Mouse (Mus musculus) MEL (cell line): ENCODE data around the gene Gm20388. TPM values are rescaled to one million over a fixed set of nuclear protein-coding genes. Genes with fewer than 3 reads are reported as not detected.

Experiments used
- DNase-seq: peaks from one replicate; pipeline ENCODE4 v3.0.0; 2011; ENCODE audit warnings: low read depth, low spot score
- H3K27ac ChIP-seq: 2 replicates; pipeline ENCODE4 v1.5.1; 2012; ENCODE audit warnings: low read depth, mild to moderate bottlenecking, control low read depth, low read length, moderate library complexity; ENCODE audit not compliant: control insufficient read depth
- H3K27me3 ChIP-seq, 2 experiments: fragments of 150-350 bp in 1 of 2; sonication (generic) in 1 of 2; 2 replicates each; pipeline ENCODE4 v1.6.1; 2012; ENCODE audit warnings: low read length in 2 of 2, mild to moderate bottlenecking in 2 of 2, improper control_type of control experiment in 1 of 2, moderate library complexity in 1 of 2; ENCODE audit not compliant: insufficient read depth in 2 of 2, control insufficient read depth in 1 of 2
- H3K36me3 ChIP-seq, 2 experiments: 2 replicates each; pipeline ENCODE4 v1.6.1; 2012 to 2014; ENCODE audit warnings: low read length in 2 of 2, improper control_type of control experiment in 1 of 2, inconsistent platforms in 1 of 2, mild to moderate bottlenecking in 1 of 2; ENCODE audit not compliant: insufficient read depth in 2 of 2, control insufficient read depth in 1 of 2
- H3K4me1 ChIP-seq, 2 experiments: fragments of 150-350 bp in 1 of 2; sonication (generic) in 1 of 2; 2 replicates each; pipeline ENCODE4 v1.6.1; 2012; ENCODE audit warnings: low read length in 2 of 2, improper control_type of control experiment in 1 of 2, mild to moderate bottlenecking in 1 of 2; ENCODE audit not compliant: insufficient read depth in 2 of 2, control insufficient read depth in 1 of 2
- H3K4me3 ChIP-seq, 2 experiments: fragments of 150-350 bp in 1 of 2; sonication (generic) in 1 of 2; 2 replicates each; pipeline ENCODE4 v1.5.1; 2012; ENCODE audit warnings: low read depth in 2 of 2, low read length in 2 of 2, mild to moderate bottlenecking in 2 of 2, moderate library complexity in 2 of 2, control low read depth in 1 of 2, improper control_type of control experiment in 1 of 2; ENCODE audit not compliant: control insufficient read depth in 1 of 2, insufficient read depth in 1 of 2
- H3K79me2 ChIP-seq: 2 replicates; pipeline ENCODE4 v1.6.1; 2012; ENCODE audit warnings: mild to moderate bottlenecking, low read length, moderate library complexity; ENCODE audit not compliant: control insufficient read depth, poor library complexity, insufficient read depth
- H3K9ac ChIP-seq: 2 replicates; pipeline ENCODE4 v1.6.1; 2012; ENCODE audit warnings: low read depth, mild to moderate bottlenecking, control low read depth, low read length, moderate library complexity; ENCODE audit not compliant: control insufficient read depth, poor library complexity, severe bottlenecking
- H3K9me3 ChIP-seq: fragments of 150-350 bp; sonication (generic); replicated peaks from 2 replicates; pipeline ENCODE4 v1.6.1; 2012; ENCODE audit warnings: mild to moderate bottlenecking, low read length, improper control_type of control experiment, moderate library complexity; ENCODE audit not compliant: insufficient read depth
- BHLHE40 ChIP-seq: IDR thresholded peaks from 2 replicates; pipeline ENCODE4 v1.6.1; 2012; ENCODE audit warnings: low read depth, mild to moderate bottlenecking, inconsistent platforms, low read length, improper control_type of control experiment, borderline replicate concordance
- CHD1 ChIP-seq: IDR thresholded peaks from 2 replicates; pipeline ENCODE4 v1.6.1; 2012; ENCODE audit warnings: low read depth, mild to moderate bottlenecking, inconsistent platforms, low read length, improper control_type of control experiment
- CHD2 ChIP-seq: IDR thresholded peaks from 2 replicates; pipeline ENCODE4 v1.6.1; 2011; ENCODE audit warnings: low read length, improper control_type of control experiment
- CTCF ChIP-seq, 3 experiments: IDR thresholded peaks in 2 of 3; conservative IDR thresholded peaks in 1 of 3; 2 replicates each; pipeline ENCODE4 v1.5.1; 2011 to 2012; ENCODE audit warnings: low read length in 3 of 3, low read depth in 2 of 3, mild to moderate bottlenecking in 2 of 3, improper control_type of control experiment in 1 of 3, inconsistent platforms in 1 of 3, mixed read lengths in 1 of 3, moderate library complexity in 1 of 3; ENCODE audit not compliant: control insufficient read depth in 1 of 3, insufficient read depth in 1 of 3, poor library complexity in 1 of 3, severe bottlenecking in 1 of 3
- E2F4 ChIP-seq: IDR thresholded peaks from 2 replicates; pipeline ENCODE4 v1.6.1; 2011; ENCODE audit warnings: low read depth, low read length, improper control_type of control experiment, borderline replicate concordance
- ELF1 ChIP-seq: IDR thresholded peaks from 2 replicates; pipeline ENCODE4 v1.6.1; 2014; ENCODE audit warnings: low read depth, mild to moderate bottlenecking, inconsistent platforms, low read length, improper control_type of control experiment, moderate library complexity
- EP300 ChIP-seq, 2 experiments: IDR thresholded peaks; 2 replicates each; pipeline ENCODE4 v1.6.1; 2011; ENCODE audit warnings: improper control_type of control experiment in 2 of 2, low read length in 2 of 2, low read depth in 1 of 2, mild to moderate bottlenecking in 1 of 2
- ETS1 ChIP-seq: IDR thresholded peaks from 2 replicates; pipeline ENCODE4 v1.6.1; 2012; ENCODE audit warnings: low read depth, mild to moderate bottlenecking, inconsistent platforms, low read length, improper control_type of control experiment, moderate library complexity
- GABPA ChIP-seq: IDR thresholded peaks from 2 replicates; pipeline ENCODE4 v1.6.1; 2012; ENCODE audit warnings: low read depth, mild to moderate bottlenecking, inconsistent platforms, low read length, improper control_type of control experiment, moderate library complexity
- JUND ChIP-seq: IDR thresholded peaks from 2 replicates; pipeline ENCODE4 v1.6.1; 2011; ENCODE audit warnings: low read depth, mild to moderate bottlenecking, improper control_type of control experiment, low read length
- KAT2A ChIP-seq: conservative IDR thresholded peaks from 2 replicates; pipeline ENCODE4 v1.6.1; 2012; ENCODE audit warnings: low read depth, low read length, improper control_type of control experiment, inconsistent platforms
- MAFK ChIP-seq: IDR thresholded peaks from 2 replicates; pipeline ENCODE4 v1.6.1; 2011; ENCODE audit warnings: low read depth, mild to moderate bottlenecking, low read length, improper control_type of control experiment, borderline replicate concordance
- MAZ ChIP-seq: IDR thresholded peaks from 2 replicates; pipeline ENCODE4 v1.6.1; 2012; ENCODE audit warnings: low read depth, mild to moderate bottlenecking, inconsistent platforms, low read length, improper control_type of control experiment
- MEF2A ChIP-seq: IDR thresholded peaks from 2 replicates; pipeline ENCODE4 v1.6.1; 2014; ENCODE audit warnings: low read depth, mild to moderate bottlenecking, inconsistent platforms, low read length, improper control_type of control experiment; ENCODE audit not compliant: poor library complexity, insufficient replicate concordance, severe bottlenecking; ENCODE audit errors: extremely low read depth
- MYC ChIP-seq: IDR thresholded peaks from 2 replicates; pipeline ENCODE4 v1.6.1; 2011; ENCODE audit warnings: low read depth, mild to moderate bottlenecking, low read length, improper control_type of control experiment, moderate library complexity
- NRF1 ChIP-seq: IDR thresholded peaks from 2 replicates; pipeline ENCODE4 v1.6.1; 2014; ENCODE audit warnings: low read depth, mild to moderate bottlenecking, inconsistent platforms, low read length, improper control_type of control experiment, moderate library complexity; ENCODE audit not compliant: poor library complexity, insufficient read depth, severe bottlenecking
- POLR2A ChIP-seq, 2 experiments: IDR thresholded peaks; 2 replicates each; pipeline ENCODE4 v1.6.1; 2011 to 2012; ENCODE audit warnings: low read length in 2 of 2, mild to moderate bottlenecking in 2 of 2, control low read depth in 1 of 2, improper control_type of control experiment in 1 of 2, low read depth in 1 of 2, moderate library complexity in 1 of 2; ENCODE audit not compliant: control insufficient read depth in 1 of 2, insufficient read depth in 1 of 2, poor library complexity in 1 of 2
- POLR2AphosphoS2 ChIP-seq: IDR thresholded peaks from 2 replicates; pipeline ENCODE4 v1.6.1; 2011; ENCODE audit warnings: low read length, improper control_type of control experiment
- RAD21 ChIP-seq: IDR thresholded peaks from 2 replicates; pipeline ENCODE4 v1.6.1; 2011; ENCODE audit warnings: mild to moderate bottlenecking, low read depth, low read length, improper control_type of control experiment
- RCOR1 ChIP-seq: IDR thresholded peaks from 2 replicates; pipeline ENCODE4 v1.6.1; 2012; ENCODE audit warnings: low read depth, mild to moderate bottlenecking, inconsistent platforms, low read length, improper control_type of control experiment
- SMC3 ChIP-seq: IDR thresholded peaks from 2 replicates; pipeline ENCODE4 v1.6.1; 2011; ENCODE audit warnings: low read depth, low read length, improper control_type of control experiment
- TAL1 ChIP-seq: IDR thresholded peaks from 2 replicates; pipeline ENCODE4 v1.6.1; 2012; ENCODE audit warnings: mild to moderate bottlenecking, inconsistent platforms, low read length, moderate library complexity, mixed read lengths
- TBP ChIP-seq: IDR thresholded peaks from 2 replicates; pipeline ENCODE4 v1.8.0; 2011; ENCODE audit warnings: low read depth, low read length, improper control_type of control experiment
- USF1 ChIP-seq: IDR thresholded peaks from 2 replicates; pipeline ENCODE4 v1.6.1; 2014; ENCODE audit warnings: low read depth, mild to moderate bottlenecking, inconsistent platforms, low read length, improper control_type of control experiment, moderate library complexity
- USF2 ChIP-seq, 2 experiments: IDR thresholded peaks; 2 replicates each; pipeline ENCODE4 v1.6.1; 2011 to 2012; ENCODE audit warnings: improper control_type of control experiment in 2 of 2, low read length in 2 of 2, borderline replicate concordance in 1 of 2, inconsistent platforms in 1 of 2, low read depth in 1 of 2, mild to moderate bottlenecking in 1 of 2; ENCODE audit not compliant: insufficient read depth in 1 of 2
- ZC3H11A ChIP-seq: IDR thresholded peaks from 2 replicates; pipeline ENCODE4 v1.6.1; 2012; ENCODE audit warnings: low read depth, mild to moderate bottlenecking, inconsistent platforms, low read length, improper control_type of control experiment
- ZMIZ1 ChIP-seq: IDR thresholded peaks from 2 replicates; pipeline ENCODE4 v1.6.1; 2012; ENCODE audit warnings: low read depth, mild to moderate bottlenecking, inconsistent platforms, low read length, improper control_type of control experiment, moderate library complexity
- ZNF384 ChIP-seq: IDR thresholded peaks from 2 replicates; pipeline ENCODE4 v1.6.1; 2012; ENCODE audit warnings: low read depth, mild to moderate bottlenecking, inconsistent platforms, low read length, improper control_type of control experiment
- polyA plus RNA-seq, 2 experiments: library from polyadenylated mRNA; stranded (reverse) in 1 of 2; unstranded in 1 of 2; fragments of >175 nt in 1 of 2; fragments of >200 nt in 1 of 2; gene quantifications; 2 replicates each; pipeline versions ENCODE4 v1.2.1 to v1.2.4; 2012; ENCODE audit warnings: low replicate concordance in 2 of 2, low read depth in 1 of 2; ENCODE audit not compliant: insufficient read length in 2 of 2, insufficient read depth in 1 of 2, missing spikeins in 1 of 2
- total RNA-seq: library from RNA; depleted of rRNA; stranded (reverse); fragments of 300-350 nt; gene quantifications from 2 replicates; pipeline ENCODE4 v1.2.3, GENCODE M21; 2012

The Gm20388 gene
- total and polyA plus RNA-seq, 3 experiments = 11.1 to 17.8 TPM; not detected in 1

DNA sequence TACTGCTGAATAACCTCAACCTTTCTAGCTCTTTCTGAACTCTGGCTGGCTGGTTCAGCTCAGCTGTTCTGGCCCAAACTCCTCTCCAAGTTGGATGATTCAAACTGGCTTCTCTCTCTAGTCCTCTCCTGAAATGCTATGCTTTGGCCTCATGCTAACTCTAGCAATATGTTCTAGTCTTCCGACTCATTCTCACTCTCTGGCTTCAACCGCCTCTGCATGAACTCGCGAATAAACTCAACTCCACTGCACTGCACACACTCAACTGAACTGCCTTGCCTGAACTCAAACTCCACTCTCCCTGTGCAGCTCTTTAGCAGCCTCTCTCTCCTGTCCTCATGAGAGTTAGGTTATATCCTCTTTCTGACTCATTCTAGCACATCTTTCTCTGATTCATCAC, 3976.5 kb downstream of the Gm20388 start:
- Histone ChIP-seq H3K9ac (no peak overlapping the region), H3K79me2 (no peaks in the 10 kb centered on the region), H3K36me3 (no peaks in the 10 kb centered on the region; a peak in 1 of 4 replicates), H3K9me3 (no peaks in the 10 kb centered on the region), H3K27me3 (peaks cover 2 to 7% of the 10 kb centered on the region in 2 experiments; a peak in 2 of 4 replicates), H3K4me1 (peaks cover 0 to 2% of the 10 kb centered on the region in 2 experiments; a peak in 1 of 4 replicates), H3K4me3 (no peak overlapping the region), H3K27ac (no peak overlapping the region)
- DNase-seq = no peak
- TF ChIP-seq GABPA (no peak), TAL1 (no peak), SMC3 (no peak), CHD2 (no peak), ELF1 (no peak), USF1 (no peak), USF2 (IDR thresholded peaks at IDR 0.05; ENCODE audit: borderline replicate concordance in 1 of 2, insufficient read depth in 1 of 2, low read depth in 1 of 2, low read length in 2 of 2) (no peak), MAZ (no peak), CTCF (IDR thresholded peaks at IDR 0.05 in 2 of 3, conservative IDR thresholded peaks at IDR 0.05 in 1 of 3; ENCODE audit: control insufficient read depth in 1 of 3, insufficient read depth in 1 of 3, low read depth in 2 of 3, low read length in 3 of 3, poor library complexity in 1 of 3, severe bottlenecking in 1 of 3) (no peak), RCOR1 (no peak), ETS1 (no peak), POLR2AphosphoS2 (no peak), CHD1 (no peak), EP300 (IDR thresholded peaks at IDR 0.05; ENCODE audit: low read depth in 1 of 2, low read length in 2 of 2) (no peak), BHLHE40 (no peak), JUND (no peak), KAT2A (no peak), TBP (no peak)

DNA sequence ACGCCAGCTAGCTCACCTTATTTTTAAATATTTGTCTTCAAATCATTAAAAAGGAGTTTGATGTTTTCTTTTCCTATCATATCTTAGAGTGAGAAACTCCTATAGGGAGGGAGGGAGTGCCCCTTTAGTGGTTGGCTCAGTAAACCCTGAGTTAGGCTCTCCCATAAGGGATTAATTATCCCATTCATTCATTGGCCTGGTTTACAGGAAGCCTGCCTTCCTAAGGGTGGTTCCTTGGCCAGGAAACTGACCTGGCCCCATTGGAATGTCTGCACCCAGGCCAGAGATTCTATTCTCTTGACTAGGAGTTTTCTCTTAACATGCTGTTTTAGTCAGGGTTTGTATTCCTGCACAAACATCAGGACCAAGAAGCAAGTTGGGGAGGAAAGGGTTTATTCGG, 3977.3 kb downstream of the Gm20388 start:
- peaks cover 2 to 7% of the 10 kb centered on the region in 2 experiments; a peak in 2 of 4 replicates for H3K27me3 ChIP-seq
- no peak for TF ChIP-seq TBP
- no peak for TF ChIP-seq ZC3H11A
- TF ChIP-seq MEF2A = no peak
- no peak for TF ChIP-seq ELF1
- TF ChIP-seq ETS1 = no peak
- no peak for TF ChIP-seq MAFK
- TF ChIP-seq POLR2A (IDR thresholded peaks at IDR 0.05; ENCODE audit: control insufficient read depth in 1 of 2, insufficient read depth in 1 of 2, low read depth in 1 of 2, low read length in 2 of 2, poor library complexity in 1 of 2) = no peak
- no peak for TF ChIP-seq MYC
- TF ChIP-seq NRF1 = no peak
- TF ChIP-seq CHD2 = no peak
- no peak for TF ChIP-seq MAZ
- TF ChIP-seq E2F4 = no peak
- TF ChIP-seq ZMIZ1 = no peak
- no peak for TF ChIP-seq RAD21
- TF ChIP-seq CHD1 = no peak
- no peak for TF ChIP-seq ZNF384
- no peak for TF ChIP-seq SMC3
- no peak for TF ChIP-seq EP300 (IDR thresholded peaks at IDR 0.05; ENCODE audit: low read depth in 1 of 2, low read length in 2 of 2)
- TF ChIP-seq, all 39 proteins: peak for 0
- no peak overlapping the region for H3K27ac ChIP-seq
- no peak overlapping the region for H3K9ac ChIP-seq
- H3K9me3 ChIP-seq = no peaks in the 10 kb centered on the region
- H3K36me3 ChIP-seq = no peaks in the 10 kb centered on the region; a peak in 1 of 4 replicates
- peaks cover 0 to 2% of the 10 kb centered on the region in 2 experiments; a peak in 1 of 4 replicates for H3K4me1 ChIP-seq
- no peaks in the 10 kb centered on the region for H3K79me2 ChIP-seq
- DNase-seq = no peak
- no peak overlapping the region for H3K4me3 ChIP-seq
